Mouse (Mus musculus): ENCODE results near the gene Pcsk6. TPM values are rescaled to one million over a fixed set of nuclear protein-coding genes. Genes with fewer than 3 reads are reported as not detected.

Pcsk6 gene
- polyA plus RNA-seq, 1 experiment from 2014 or later, result 1.5 TPM

- no peaks in the 10 kb centered on the region for H3K9me3 ChIP-seq
- H3K36me3 ChIP-seq, result no peaks in the 10 kb centered on the region
- H3K27me3 ChIP-seq (replicated peaks), result peaks cover 26% of the 10 kb centered on the region
- no peak overlapping the region for H3K4me3 ChIP-seq
- H3K9ac ChIP-seq, result no peak overlapping the region
- H3K4me1 ChIP-seq, result peaks cover 21% of the 10 kb centered on the region
- no peak overlapping the region for H3K4me2 ChIP-seq
- H3K27ac ChIP-seq (replicated peaks), result no peak overlapping the region
- 76% methylated on average over 7 of the region's 7 CpGs for WGBS
- ATAC-seq (ENCODE audit: extremely low read depth, insufficient number of reproducible peaks, low FRiP score, low TSS enrichment), result no peak
These were observed 84.9 kb downstream of the Pcsk6 start for GRCm38 (mm10) chr7:65946397-65946796.

GRCm38 (mm10) chr7:65948891-65949290, 87.4 kb downstream of the Pcsk6 start:
- H3K36me3 ChIP-seq, result no peaks in the 10 kb centered on the region
- H3K27ac ChIP-seq (replicated peaks), result no peak overlapping the region
- no peak overlapping the region for H3K9ac ChIP-seq
- no peak overlapping the region for H3K4me3 ChIP-seq
- H3K4me2 ChIP-seq, result no peak overlapping the region
- no peaks in the 10 kb centered on the region for H3K9me3 ChIP-seq
- ATAC-seq (ENCODE audit: extremely low read depth, insufficient number of reproducible peaks, low FRiP score, low TSS enrichment), result no peak
- peaks cover 15% of the 10 kb centered on the region for H3K27me3 ChIP-seq (replicated peaks)
- 89% methylated on average over 11 of the region's 11 CpGs for WGBS
- H3K4me1 ChIP-seq, result peaks cover 14% of the 10 kb centered on the region

GRCm38 (mm10) chr7:65954583-65954982, 93.0 kb downstream of the Pcsk6 start:
- no peak overlapping the region for H3K27ac ChIP-seq (replicated peaks)
- no peak overlapping the region for H3K4me2 ChIP-seq
- 65% methylated on average over 4 of the region's 4 CpGs for WGBS
- H3K27me3 ChIP-seq (replicated peaks), result no peaks in the 10 kb centered on the region; the same call in 1 of the 2 replicates
- H3K9ac ChIP-seq, result no peak overlapping the region
- no peak overlapping the region for H3K4me3 ChIP-seq
- H3K4me1 ChIP-seq, result no peaks in the 10 kb centered on the region
- no peaks in the 10 kb centered on the region for H3K36me3 ChIP-seq
- no peak for ATAC-seq (ENCODE audit: extremely low read depth, insufficient number of reproducible peaks, low FRiP score, low TSS enrichment)
- no peaks in the 10 kb centered on the region for H3K9me3 ChIP-seq

GRCm38 (mm10) chr7:65955304-65956220, 94.0 kb downstream of the Pcsk6 start:
- 73% methylated on average over 24 of the region's 24 CpGs for WGBS
- Histone ChIP-seq H3K27me3 (replicated peaks) (no peaks in the 10 kb centered on the region; the same call in 1 of the 2 replicates), H3K4me3 (no peak overlapping the region), H3K27ac (replicated peaks) (no peak overlapping the region), H3K9me3 (no peaks in the 10 kb centered on the region), H3K4me1 (no peaks in the 10 kb centered on the region), H3K9ac (no peak overlapping the region), H3K4me2 (no peak overlapping the region), H3K36me3 (no peaks in the 10 kb centered on the region)
- no peak for ATAC-seq (ENCODE audit: extremely low read depth, insufficient number of reproducible peaks, low FRiP score, low TSS enrichment)

GRCm38 (mm10) chr7:65957245-65957644, 95.7 kb downstream of the Pcsk6 start:
- no peaks in the 10 kb centered on the region for H3K36me3 ChIP-seq
- H3K27ac ChIP-seq (replicated peaks), result no peak overlapping the region
- no peak for ATAC-seq (ENCODE audit: extremely low read depth, insufficient number of reproducible peaks, low FRiP score, low TSS enrichment)
- H3K4me2 ChIP-seq, result no peak overlapping the region
- no peaks in the 10 kb centered on the region for H3K9me3 ChIP-seq
- peaks cover 13% of the 10 kb centered on the region for H3K27me3 ChIP-seq (replicated peaks)
- H3K9ac ChIP-seq, result no peak overlapping the region
- H3K4me3 ChIP-seq, result no peak overlapping the region
- 0 out of 2 replicates have a peak, but pooled peaks cover 2% of the 10 kb centered on the region for H3K4me1 ChIP-seq
- 89% methylated on average over 1 of the region's 1 CpGs for WGBS

GRCm38 (mm10) chr7:65958105-65958504, 96.6 kb downstream of the Pcsk6 start:
- 65% methylated on average over 5 of the region's 5 CpGs for WGBS
- no peak overlapping the region for H3K9ac ChIP-seq
- peaks cover 7% of the 10 kb centered on the region; the same call in 1 of the 2 replicates for H3K4me1 ChIP-seq
- H3K4me2 ChIP-seq, result no peak overlapping the region
- no peak for ATAC-seq (ENCODE audit: extremely low read depth, insufficient number of reproducible peaks, low FRiP score, low TSS enrichment)
- no peak overlapping the region for H3K27ac ChIP-seq (replicated peaks)
- no peak overlapping the region for H3K4me3 ChIP-seq
- H3K36me3 ChIP-seq, result no peaks in the 10 kb centered on the region
- H3K27me3 ChIP-seq (replicated peaks), result peaks cover 14% of the 10 kb centered on the region
- H3K9me3 ChIP-seq, result no peaks in the 10 kb centered on the region

- H3K9ac ChIP-seq, result no peak overlapping the region
- 90% methylated on average over 9 of the region's 9 CpGs for WGBS
- H3K4me3 ChIP-seq, result no peak overlapping the region
- no peak overlapping the region for H3K27ac ChIP-seq (replicated peaks)
- H3K36me3 ChIP-seq, result 0 out of 2 replicates have a peak, but pooled peaks cover 3% of the 10 kb centered on the region
- peaks cover 6% of the 10 kb centered on the region for H3K9me3 ChIP-seq
- no peak overlapping the region for H3K4me2 ChIP-seq
- H3K27me3 ChIP-seq (replicated peaks), result peaks cover 14% of the 10 kb centered on the region
- H3K4me1 ChIP-seq, result peaks cover 7% of the 10 kb centered on the region; the same call in 1 of the 2 replicates
- no peak for ATAC-seq (ENCODE audit: extremely low read depth, insufficient number of reproducible peaks, low FRiP score, low TSS enrichment)
These were observed 97.8 kb downstream of the Pcsk6 start for GRCm38 (mm10) chr7:65959221-65959924.

GRCm38 (mm10) chr7:65962611-65963010, 101.1 kb downstream of the Pcsk6 start:
- Histone ChIP-seq H3K9me3 (peaks cover 6% of the 10 kb centered on the region), H3K4me2 (no peak overlapping the region), H3K9ac (no peak overlapping the region), H3K27me3 (replicated peaks) (peaks cover 33% of the 10 kb centered on the region), H3K4me1 (peaks cover 7% of the 10 kb centered on the region; the same call in 1 of the 2 replicates), H3K36me3 (0 out of 2 replicates have a peak, but pooled peaks cover 3% of the 10 kb centered on the region), H3K4me3 (no peak overlapping the region), H3K27ac (replicated peaks) (no peak overlapping the region)
- ATAC-seq (ENCODE audit: extremely low read depth, insufficient number of reproducible peaks, low FRiP score, low TSS enrichment), result no peak
- WGBS, result 64% methylated on average over 7 of the region's 7 CpGs

GRCm38 (mm10) chr7:65964398-65964797, 102.9 kb downstream of the Pcsk6 start:
- Histone ChIP-seq H3K27ac (replicated peaks) (no peak overlapping the region), H3K36me3 (0 out of 2 replicates have a peak, but pooled peaks cover 3% of the 10 kb centered on the region), H3K4me2 (no peak overlapping the region), H3K9ac (no peak overlapping the region), H3K9me3 (peaks cover 6% of the 10 kb centered on the region), H3K27me3 (replicated peaks) (peaks cover 38% of the 10 kb centered on the region), H3K4me1 (peaks cover 7% of the 10 kb centered on the region; the same call in 1 of the 2 replicates), H3K4me3 (no peak overlapping the region)
- no peak for ATAC-seq (ENCODE audit: extremely low read depth, insufficient number of reproducible peaks, low FRiP score, low TSS enrichment)

- H3K9me3 ChIP-seq, result no peaks in the 10 kb centered on the region
- H3K4me3 ChIP-seq, result no peak overlapping the region
- ATAC-seq (ENCODE audit: extremely low read depth, insufficient number of reproducible peaks, low FRiP score, low TSS enrichment), result no peak
- peaks cover 56% of the 10 kb centered on the region for H3K27me3 ChIP-seq (replicated peaks)
- no peak overlapping the region for H3K27ac ChIP-seq (replicated peaks)
- H3K9ac ChIP-seq, result no peak overlapping the region
- no peaks in the 10 kb centered on the region for H3K4me1 ChIP-seq
- H3K36me3 ChIP-seq, result no peaks in the 10 kb centered on the region
- WGBS, result 82% methylated on average over 10 of the region's 10 CpGs
- H3K4me2 ChIP-seq, result no peak overlapping the region
These were observed 109.8 kb downstream of the Pcsk6 start for GRCm38 (mm10) chr7:65971301-65971700.

GRCm38 (mm10) chr7:65977286-65977685, 115.8 kb downstream of the Pcsk6 start:
- H3K27ac ChIP-seq (replicated peaks), result no peak overlapping the region
- peaks cover 25% of the 10 kb centered on the region for H3K4me1 ChIP-seq
- no peak overlapping the region for H3K9ac ChIP-seq
- ATAC-seq (ENCODE audit: extremely low read depth, insufficient number of reproducible peaks, low FRiP score, low TSS enrichment), result no peak
- H3K9me3 ChIP-seq, result no peaks in the 10 kb centered on the region
- H3K4me3 ChIP-seq, result no peak overlapping the region
- H3K27me3 ChIP-seq (replicated peaks), result peaks cover 23% of the 10 kb centered on the region; the same call in 1 of the 2 replicates
- no peaks in the 10 kb centered on the region for H3K36me3 ChIP-seq
- WGBS, result 70% methylated on average over 5 of the region's 5 CpGs
- H3K4me2 ChIP-seq, result no peak overlapping the region
